Mouse (Mus musculus) heart, embryonic 15.5 days (tissue): Measurements from ENCODE around the gene Sox6. TPM values are rescaled to one million over a fixed set of nuclear protein-coding genes. Genes with fewer than 3 reads are reported as not detected.

Experiments
- ATAC-seq: fragments of 200-750 bp; cut with Nextera tagmentation; replicated peaks from 2 replicates; pipeline ENCODE4 v1.8.0; 2017; ENCODE audit warnings: low read depth, moderate TSS enrichment; ENCODE audit not compliant: insufficient number of reproducible peaks, insufficient read depth, low FRiP score
- H3K27ac ChIP-seq: fragments of 300-500 bp; sonication (generic); 2 replicates; pipeline ENCODE4 v1.5.1; 2015; ENCODE audit warnings: mild to moderate bottlenecking, inconsistent platforms
- H3K27me3 ChIP-seq: fragments of 300-500 bp; sonication (generic); 2 replicates; pipeline ENCODE4 v1.6.1; 2015; ENCODE audit warnings: inconsistent platforms
- H3K36me3 ChIP-seq: fragments of 300-500 bp; sonication (generic); 2 replicates; pipeline ENCODE4 v1.6.1; 2015; ENCODE audit warnings: mild to moderate bottlenecking, inconsistent platforms
- H3K4me1 ChIP-seq: fragments of 300-500 bp; sonication (generic); replicated peaks from 2 replicates; pipeline ENCODE4 v1.6.1; 2015; ENCODE audit warnings: inconsistent platforms
- H3K4me2 ChIP-seq: fragments of 300-500 bp; sonication (generic); 2 replicates; pipeline ENCODE4 v1.6.1; 2015; ENCODE audit warnings: inconsistent platforms, mild to moderate bottlenecking, moderate library complexity
- H3K4me3 ChIP-seq: fragments of 300-500 bp; sonication (generic); 2 replicates; pipeline ENCODE4 v1.5.1; 2015; ENCODE audit warnings: mild to moderate bottlenecking, inconsistent platforms
- H3K9ac ChIP-seq: fragments of 300-500 bp; sonication (generic); 2 replicates; pipeline ENCODE4 v1.6.1; 2015; ENCODE audit warnings: mild to moderate bottlenecking, inconsistent platforms
- H3K9me3 ChIP-seq: fragments of 300-500 bp; sonication (generic); replicated peaks from 2 replicates; pipeline ENCODE4 v1.6.1; 2016; ENCODE audit warnings: inconsistent platforms
- WGBS: fragments of 180-500 bp; shearing (Covaris S2); methylation state at CpG from one replicate; pipeline ENCODE4 v1.1.7; 2015; ENCODE audit warnings: mixed read lengths; 5-methylcytosine and 5-hydroxymethylcytosine counted together
- polyA plus RNA-seq: library from polyadenylated mRNA; unstranded; fragments of >200 nt; fragmentation: Nextera tagmentation; extraction: Ambion mirVana; gene quantifications from 2 replicates; pipeline ENCODE4 v1.2.1, GENCODE M21; 2015

Sox6 gene
- polyA plus RNA-seq, 1 experiment from 2014 or later, result 31.1 TPM

DNA sequence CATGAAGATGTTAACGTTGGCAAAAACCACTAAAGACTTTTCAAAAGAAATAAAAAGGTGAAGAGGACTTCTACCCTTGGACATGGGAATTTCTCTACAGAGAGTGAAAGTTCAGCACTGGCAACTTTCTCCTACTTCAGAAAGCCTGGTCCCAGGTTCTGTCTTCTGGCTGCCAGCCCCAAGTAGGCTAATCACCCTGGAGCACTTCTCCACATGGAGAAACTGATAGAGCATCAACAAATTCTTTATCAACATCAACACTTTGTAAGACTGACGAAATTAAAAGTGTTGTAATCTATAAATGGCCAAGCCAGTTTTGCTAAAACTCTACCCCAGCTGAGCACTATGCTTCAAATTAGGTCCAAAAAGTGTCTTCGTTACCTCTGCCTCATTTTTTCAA, 193.7 kb downstream of the Sox6 start:
- Histone ChIP-seq H3K9me3 (no peaks in the 10 kb centered on the region), H3K27me3 (no peaks in the 10 kb centered on the region), H3K9ac (no peak overlapping the region), H3K4me2 (no peak overlapping the region), H3K27ac (no peak overlapping the region), H3K4me3 (no peak overlapping the region), H3K36me3 (no peaks in the 10 kb centered on the region), H3K4me1 (no peaks in the 10 kb centered on the region)
- ATAC-seq, result no peak
- 78% methylated on average over 3 of the region's 3 CpGs for WGBS

DNA sequence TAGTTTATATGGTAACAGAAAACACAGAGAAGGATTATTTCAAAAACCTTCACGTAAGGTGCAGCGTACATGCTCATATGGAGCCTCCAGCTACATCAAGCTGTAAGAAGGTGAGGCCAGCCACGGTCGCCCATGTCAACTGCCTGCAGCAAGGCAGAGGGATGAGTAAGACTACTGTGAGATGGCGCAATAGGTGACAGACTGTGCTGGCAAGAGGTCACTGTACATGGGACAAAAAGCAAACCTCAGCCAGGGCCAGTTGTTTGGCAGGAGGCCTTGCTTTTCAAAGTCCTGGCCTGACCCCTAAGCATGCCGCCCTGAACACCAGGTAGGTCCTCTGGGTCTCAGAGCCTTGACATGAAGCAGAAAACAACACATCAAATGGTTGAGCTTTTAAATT, 194.2 kb downstream of the Sox6 start:
- H3K27ac ChIP-seq, result no peak overlapping the region
- H3K9ac ChIP-seq, result no peak overlapping the region
- no peak overlapping the region for H3K4me3 ChIP-seq

DNA sequence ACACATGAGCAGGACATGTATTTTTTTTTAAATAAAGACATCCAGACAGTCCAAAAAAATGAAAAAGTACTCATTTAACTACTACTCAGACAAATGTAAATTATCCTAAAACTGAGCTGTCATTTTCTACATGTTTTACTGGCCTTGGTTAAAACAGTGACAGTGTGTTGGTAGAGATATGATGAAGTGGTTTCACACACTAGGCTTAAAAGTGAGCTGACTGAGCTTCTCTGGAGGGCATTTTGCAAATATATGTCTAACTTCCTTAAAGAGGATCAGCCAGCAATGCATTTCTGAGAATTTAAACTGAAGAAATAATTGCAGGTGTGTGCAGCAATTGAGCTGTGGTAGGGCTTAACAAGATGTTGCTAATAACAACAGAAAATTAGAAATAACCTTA, 196.3 kb downstream of the Sox6 start:
- Histone ChIP-seq H3K4me3 (no peak overlapping the region), H3K9ac (no peak overlapping the region), H3K27me3 (no peaks in the 10 kb centered on the region), H3K36me3 (no peaks in the 10 kb centered on the region), H3K4me2 (no peak overlapping the region), H3K4me1 (no peaks in the 10 kb centered on the region), H3K9me3 (no peaks in the 10 kb centered on the region), H3K27ac (no peak overlapping the region)
- no peak for ATAC-seq

More for the DNA sequence above, 194.2 kb downstream of the Sox6 start:
- no peak for ATAC-seq
- Histone ChIP-seq H3K27me3 (no peaks in the 10 kb centered on the region), H3K36me3 (no peaks in the 10 kb centered on the region), H3K4me1 (no peaks in the 10 kb centered on the region), H3K4me2 (no peak overlapping the region), H3K9me3 (no peaks in the 10 kb centered on the region)
- 89% methylated on average over 6 of the region's 6 CpGs for WGBS

DNA sequence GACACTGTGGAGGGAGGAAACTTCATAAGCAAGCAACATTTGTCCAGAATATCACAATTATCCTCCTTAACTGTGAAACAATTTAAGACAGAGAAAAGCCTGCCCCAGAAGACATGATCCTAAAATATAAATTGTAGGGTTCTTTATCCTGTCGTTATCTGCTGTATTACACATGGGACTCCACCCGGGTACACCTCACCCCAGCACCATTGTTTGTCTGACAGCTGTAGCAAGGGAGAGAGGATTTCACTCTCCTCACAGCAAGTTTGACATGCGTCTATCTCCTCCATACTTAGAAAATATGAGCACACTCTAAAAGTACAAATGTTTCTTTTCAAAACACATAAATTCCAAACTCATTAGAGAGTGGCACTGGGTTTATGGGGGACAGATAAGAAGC, 198.0 kb downstream of the Sox6 start:
- H3K9me3 ChIP-seq, result no peaks in the 10 kb centered on the region
- 42% methylated on average over 3 of the region's 3 CpGs for WGBS
- no peak for ATAC-seq

DNA sequence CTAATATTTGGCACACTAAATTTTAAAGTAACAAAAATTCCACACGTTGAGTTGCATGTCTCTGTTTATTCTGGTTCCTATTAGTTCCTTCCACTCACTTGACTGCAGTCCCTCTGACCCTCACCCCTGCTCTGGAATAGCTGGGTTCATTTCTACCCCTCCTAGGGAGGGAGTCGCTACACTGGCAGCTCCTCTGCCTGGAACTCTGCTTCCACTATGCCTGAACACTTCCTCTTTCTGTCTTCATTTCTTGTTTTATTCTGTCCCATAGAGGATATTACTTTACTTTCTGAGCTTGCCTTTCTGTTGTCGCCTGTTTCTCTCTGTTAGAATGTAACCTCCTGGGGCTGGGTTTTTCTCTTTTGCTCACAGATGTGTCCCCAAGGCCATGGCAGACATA, 203.6 kb downstream of the Sox6 start:
- Histone ChIP-seq H3K9me3 (no peaks in the 10 kb centered on the region), H3K27me3 (no peaks in the 10 kb centered on the region), H3K4me1 (peaks cover 17% of the 10 kb centered on the region), H3K27ac (no peak overlapping the region), H3K36me3 (no peaks in the 10 kb centered on the region), H3K4me2 (no peak overlapping the region), H3K4me3 (no peak overlapping the region), H3K9ac (no peak overlapping the region)
- WGBS, result 82% methylated on average over 3 of the region's 3 CpGs
- ATAC-seq, result no peak

More for the DNA sequence above, 198.0 kb downstream of the Sox6 start:
- no peaks in the 10 kb centered on the region for H3K4me1 ChIP-seq
- no peaks in the 10 kb centered on the region for H3K27me3 ChIP-seq
- no peaks in the 10 kb centered on the region for H3K36me3 ChIP-seq
- H3K9ac ChIP-seq, result no peak overlapping the region
- H3K27ac ChIP-seq, result no peak overlapping the region
- H3K4me2 ChIP-seq, result no peak overlapping the region
- no peak overlapping the region for H3K4me3 ChIP-seq

DNA sequence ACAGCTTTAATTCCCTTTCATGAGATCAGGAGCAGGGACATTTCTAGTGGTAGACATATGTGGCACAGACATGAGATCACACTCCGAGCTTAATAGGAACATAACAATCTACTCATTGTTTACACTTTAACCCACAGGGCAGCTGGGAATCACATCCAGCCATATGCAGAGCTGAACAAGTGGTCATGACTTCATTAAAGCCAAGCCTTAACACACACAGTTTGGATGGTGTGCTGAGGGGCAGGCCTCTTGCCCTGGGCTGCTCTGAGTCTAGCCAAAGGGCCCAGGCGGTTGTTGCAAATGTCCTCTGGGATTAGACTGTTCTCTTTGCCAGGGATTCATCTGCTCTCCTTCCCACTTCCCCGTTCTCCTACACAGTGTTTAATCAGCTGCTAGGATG, 204.9 kb downstream of the Sox6 start:
- no peak overlapping the region for H3K27ac ChIP-seq
- no peaks in the 10 kb centered on the region for H3K27me3 ChIP-seq
- WGBS, result 53% methylated on average over 3 of the region's 3 CpGs

DNA sequence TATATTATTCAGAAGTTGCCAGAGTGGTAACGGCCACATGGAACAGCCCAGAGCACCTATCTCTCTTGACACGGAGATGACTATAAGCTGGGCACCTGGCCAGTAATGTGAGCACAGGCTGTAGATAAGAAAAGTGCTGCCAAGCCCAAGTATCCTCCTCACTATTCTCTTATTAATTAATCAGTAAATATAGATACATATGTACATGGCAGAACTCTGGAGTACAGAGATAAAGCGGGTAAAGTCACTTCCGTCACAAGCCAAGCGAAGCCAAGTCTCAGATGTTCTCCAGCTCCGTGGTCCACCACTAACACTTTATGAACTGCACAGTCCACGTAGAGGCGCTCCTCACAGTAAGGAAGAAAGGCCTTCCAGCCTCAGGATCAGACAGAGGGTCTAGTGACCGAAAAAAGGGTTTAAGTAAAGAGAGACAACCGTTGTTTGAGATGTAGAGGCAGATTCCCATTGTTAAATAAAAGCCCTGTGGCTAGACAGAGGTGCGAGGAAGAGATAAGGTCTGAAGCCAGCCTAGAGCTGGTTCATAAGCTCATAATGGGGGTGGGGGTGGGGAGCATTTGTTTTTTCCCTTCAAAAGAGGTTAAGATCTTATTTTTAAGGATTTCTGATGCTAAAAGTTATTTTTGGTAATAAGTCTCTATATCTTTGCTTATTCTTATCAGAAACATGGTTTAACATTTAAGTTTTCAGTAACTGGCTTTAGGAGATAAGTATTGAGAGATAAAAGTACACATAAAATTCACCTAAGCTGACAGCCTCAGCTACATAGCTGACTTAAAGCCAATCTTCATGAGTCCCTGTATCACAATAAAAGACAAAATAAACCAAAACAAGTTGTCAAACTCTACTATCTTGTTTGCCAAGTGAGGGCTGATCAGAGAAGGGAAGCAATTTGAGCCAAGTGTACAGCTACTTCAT, 207.4 kb downstream of the Sox6 start:
- Histone ChIP-seq H3K36me3 (no peaks in the 10 kb centered on the region), H3K4me2 (peak overlapping the region; percentile 26), H3K4me3 (no peak overlapping the region), H3K27me3 (no peaks in the 10 kb centered on the region), H3K9ac (no peak overlapping the region), H3K4me1 (peaks cover 38% of the 10 kb centered on the region), H3K9me3 (no peaks in the 10 kb centered on the region), H3K27ac (peak overlapping the region; percentile 32)
- 34% methylated on average over 11 of the region's 11 CpGs for WGBS
- peak; percentile 53; the same call in 1 of the 2 replicates for ATAC-seq

More for the DNA sequence above, 204.9 kb downstream of the Sox6 start:
- Histone ChIP-seq H3K4me3 (no peak overlapping the region), H3K4me2 (no peak overlapping the region), H3K4me1 (peaks cover 21% of the 10 kb centered on the region), H3K9ac (no peak overlapping the region), H3K9me3 (no peaks in the 10 kb centered on the region), H3K36me3 (no peaks in the 10 kb centered on the region)
- ATAC-seq, result no peak

DNA sequence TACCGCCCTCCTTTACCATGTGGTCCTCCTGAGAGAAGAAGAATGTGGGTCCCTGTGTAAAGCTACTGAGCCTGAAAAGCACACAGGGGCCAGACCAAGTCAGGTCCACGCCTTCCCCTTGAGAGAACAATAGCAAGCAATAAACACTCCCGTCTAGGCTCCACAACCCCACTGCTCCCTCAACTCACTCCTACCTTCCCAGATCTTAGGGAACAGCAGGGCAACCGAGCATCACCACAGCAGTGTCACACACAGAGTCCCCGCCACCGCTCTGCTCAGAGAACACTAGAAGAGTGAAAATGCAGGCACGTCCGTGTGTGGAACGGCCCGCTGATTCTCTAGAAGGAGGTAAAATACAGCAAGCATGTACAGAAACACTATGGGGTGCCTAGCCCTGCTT, 208.2 kb downstream of the Sox6 start:
- H3K9ac ChIP-seq, result no peak overlapping the region
- H3K9me3 ChIP-seq, result no peaks in the 10 kb centered on the region
- ATAC-seq, result 0 out of 2 replicates have a peak, but pooled peaks have one; percentile 22
- 65% methylated on average over 10 of the region's 10 CpGs for WGBS
- H3K27ac ChIP-seq, result peak overlapping the region; percentile 32
- peaks cover 46% of the 10 kb centered on the region for H3K4me1 ChIP-seq
- H3K4me3 ChIP-seq, result no peak overlapping the region
- no peaks in the 10 kb centered on the region for H3K36me3 ChIP-seq
- H3K4me2 ChIP-seq, result no peak overlapping the region
- H3K27me3 ChIP-seq, result no peaks in the 10 kb centered on the region

DNA sequence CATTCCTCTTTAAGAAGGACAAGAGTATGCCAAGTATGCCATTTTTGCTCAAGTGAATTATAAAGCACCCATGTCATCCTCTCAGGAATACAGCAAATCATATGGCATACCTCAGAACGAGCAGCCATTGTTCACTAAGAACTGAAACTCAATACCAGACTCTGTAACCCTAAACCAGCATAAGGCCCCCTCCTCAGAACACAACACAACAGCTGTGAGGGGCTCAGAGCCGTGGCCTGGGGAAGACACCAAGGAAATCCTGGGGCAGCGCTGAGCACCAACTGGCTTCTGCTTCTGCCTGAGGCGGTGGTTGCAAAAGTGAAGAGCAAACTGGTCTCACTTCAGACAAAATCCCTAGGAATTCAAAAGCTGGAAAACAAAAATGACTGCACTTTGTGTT, 208.8 kb downstream of the Sox6 start:
- Histone ChIP-seq H3K27ac (no peak overlapping the region), H3K27me3 (no peaks in the 10 kb centered on the region), H3K9ac (no peak overlapping the region), H3K4me2 (no peak overlapping the region), H3K4me1 (peaks cover 52% of the 10 kb centered on the region), H3K4me3 (no peak overlapping the region), H3K9me3 (no peaks in the 10 kb centered on the region), H3K36me3 (no peaks in the 10 kb centered on the region)
- WGBS, result 55% methylated on average over 4 of the region's 4 CpGs
- ATAC-seq, result no peak

DNA sequence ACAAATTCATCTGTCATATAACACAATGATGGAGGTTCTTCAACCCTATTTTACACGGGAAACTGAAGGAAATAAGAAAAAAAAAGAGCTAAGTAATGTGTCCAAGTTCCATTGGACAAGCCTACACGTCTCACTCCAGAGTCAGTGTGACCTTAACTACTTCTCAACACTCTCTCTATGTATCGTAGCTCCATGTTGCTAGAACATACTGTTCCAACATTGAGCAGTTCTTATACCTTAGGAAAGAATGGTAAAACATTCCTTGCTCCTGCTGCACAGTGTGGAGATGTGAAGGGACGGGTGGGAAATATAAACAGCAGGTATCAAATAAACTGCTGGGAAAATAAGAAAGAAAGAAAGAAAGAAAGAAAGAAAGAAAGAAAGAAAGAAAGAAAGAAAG, 209.3 kb downstream of the Sox6 start:
- H3K4me3 ChIP-seq, result no peak overlapping the region
- H3K9me3 ChIP-seq, result no peaks in the 10 kb centered on the region
- no peaks in the 10 kb centered on the region for H3K27me3 ChIP-seq
- no peaks in the 10 kb centered on the region for H3K36me3 ChIP-seq
- 79% methylated on average over 4 of the region's 4 CpGs for WGBS
- no peak overlapping the region for H3K27ac ChIP-seq
- no peak overlapping the region for H3K9ac ChIP-seq
- no peak overlapping the region for H3K4me2 ChIP-seq
- H3K4me1 ChIP-seq, result peaks cover 57% of the 10 kb centered on the region
- no peak for ATAC-seq

DNA sequence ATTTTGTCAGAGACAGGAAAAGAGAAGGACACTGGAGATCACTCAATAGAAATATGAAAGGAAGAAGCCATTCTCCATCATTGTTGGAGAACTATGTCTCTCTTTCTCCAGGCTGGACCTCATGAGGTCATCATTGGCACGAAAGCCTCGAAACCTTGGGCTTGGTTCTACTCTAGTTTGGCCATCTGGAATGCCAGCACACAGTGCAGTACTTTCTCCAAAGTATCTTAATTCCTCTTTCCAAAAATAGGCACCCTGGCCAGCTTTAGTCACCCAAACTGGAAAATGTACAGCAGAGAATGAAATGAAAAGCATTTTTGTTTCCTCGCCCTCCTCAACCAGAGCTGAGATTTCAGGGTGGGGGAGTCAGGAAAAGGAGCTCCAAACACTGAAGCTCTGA, 213.3 kb downstream of the Sox6 start:
- Histone ChIP-seq H3K9me3 (no peaks in the 10 kb centered on the region), H3K9ac (no peak overlapping the region), H3K27me3 (no peaks in the 10 kb centered on the region), H3K4me1 (peaks cover 43% of the 10 kb centered on the region), H3K36me3 (no peaks in the 10 kb centered on the region), H3K4me2 (no peak overlapping the region), H3K4me3 (no peak overlapping the region), H3K27ac (peak overlapping the region; percentile 17)
- 50% methylated on average over 3 of the region's 3 CpGs for WGBS
- no peak for ATAC-seq
